Mouse (Mus musculus) v-Abl transformed pro-B cells (cell line): ENCODE measurements around the gene Napsa.

Experiments used
- in situ Hi-C, 2 experiments: fragments of 400-800 bp; cut with MboI; formaldehyde crosslinking; loops; one replicate each; pipeline ENCODE4 v1.15.1; 2025; ENCODE audit not compliant: unreplicated experiment in 2 of 2

Gene Napsa

GRCm38 (mm10) chr7:44614041-44614688, 42.0 kb downstream of the Napsa start:
- in situ Hi-C loops: no loop called here

- in situ Hi-C loops: no loop called here
These were observed 43.1 kb downstream of the Napsa start for GRCm38 (mm10) chr7:44615309-44615708.

GRCm38 (mm10) chr7:44615987-44616386, 43.8 kb downstream of the Napsa start:
- in situ Hi-C loops: no loop called here

- in situ Hi-C loops: no loop called here
These were observed 44.9 kb downstream of the Napsa start for GRCm38 (mm10) chr7:44617059-44617458.

- in situ Hi-C loops: no loop called here
These were observed 51.7 kb downstream of the Napsa start for GRCm38 (mm10) chr7:44623714-44624542.

GRCm38 (mm10) chr7:44624543-44624826, 52.3 kb downstream of the Napsa start:
- in situ Hi-C loops: no loop called here

- in situ Hi-C loops: loop anchor here in 1 of 2 experiments (25.0 kb wide), 1 partner anchor 738 kb away; the partner anchor contains the start of gene Klk4
These were observed 52.6 kb downstream of the Napsa start for GRCm38 (mm10) chr7:44624828-44625227.

GRCm38 (mm10) chr7:44625241-44626067, 53.3 kb downstream of the Napsa start:
- in situ Hi-C loops: loop anchor here in 1 of 2 experiments (25.0 kb wide), 1 partner anchor 738 kb away; the partner anchor contains the start of gene Klk4

- in situ Hi-C loops: loop anchor here in 1 of 2 experiments (25.0 kb wide), 1 partner anchor 739 kb away; the partner anchor contains the start of gene Klk4
These were observed 53.8 kb downstream of the Napsa start for GRCm38 (mm10) chr7:44626068-44626385.

- in situ Hi-C loops: loop anchor here in 1 of 2 experiments (25.0 kb wide), 1 partner anchor 740 kb away; the partner anchor contains the start of gene Klk4
These were observed 54.8 kb downstream of the Napsa start for GRCm38 (mm10) chr7:44626966-44627365.

- in situ Hi-C loops: loop anchor here in 1 of 2 experiments (25.0 kb wide), 1 partner anchor 741 kb away; the partner anchor contains the start of gene Klk4
These were observed 56.3 kb downstream of the Napsa start for GRCm38 (mm10) chr7:44628402-44629034.

- in situ Hi-C loops: loop anchor here in 1 of 2 experiments (25.0 kb wide), 1 partner anchor 743 kb away; the partner anchor contains the start of gene Klk4
These were observed 58.3 kb downstream of the Napsa start for GRCm38 (mm10) chr7:44630437-44630836.

- in situ Hi-C loops: loop anchor here in 1 of 2 experiments (25.0 kb wide), 1 partner anchor 745 kb away; the partner anchor contains the start of gene Klk4
These were observed 60.5 kb downstream of the Napsa start for GRCm38 (mm10) chr7:44632676-44633075.

- in situ Hi-C loops: loop anchor here in 1 of 2 experiments (25.0 kb wide), 1 partner anchor 746 kb away; the partner anchor contains the start of gene Klk4
These were observed 61.2 kb downstream of the Napsa start for GRCm38 (mm10) chr7:44633407-44633806.
